Mouse (Mus musculus) ES-E14 (cell line): ENCODE results near the gene Art4. TPM values are rescaled to one million over a fixed set of nuclear protein-coding genes. Genes with fewer than 3 reads are reported as not detected.

Experiments used
- DNase-seq: peaks from one replicate; pipeline ENCODE4 v3.0.0-alpha.2; 2013; ENCODE audit warnings: low read depth, low spot score
- H3K27ac ChIP-seq: 2 replicates; pipeline ENCODE4 v1.5.1; 2012; ENCODE audit warnings: low read depth, mild to moderate bottlenecking, low read length, moderate library complexity, mixed read lengths; ENCODE audit not compliant: poor library complexity, insufficient read depth, severe bottlenecking
- H3K36me3 ChIP-seq: 2 replicates; pipeline ENCODE4 v1.6.1; 2012; ENCODE audit warnings: mild to moderate bottlenecking, low read length, moderate library complexity, mixed read lengths; ENCODE audit not compliant: control insufficient read depth, poor library complexity, insufficient read depth, severe bottlenecking
- H3K4me1 ChIP-seq, 2 experiments: fragments of 150-350 bp in 1 of 2; sonication (generic) in 1 of 2; 2 replicates each; pipeline ENCODE4 v1.6.1; 2012; ENCODE audit warnings: low read length in 2 of 2, mild to moderate bottlenecking in 1 of 2, mixed read lengths in 1 of 2; ENCODE audit not compliant: control insufficient read depth in 2 of 2, insufficient read depth in 2 of 2, poor library complexity in 1 of 2
- H3K4me3 ChIP-seq, 2 experiments: fragments of 150-350 bp in 1 of 2; sonication (generic) in 1 of 2; 2 replicates each; pipeline ENCODE4 v1.5.1; 2012; ENCODE audit warnings: low read length in 2 of 2, low read depth in 1 of 2, mild to moderate bottlenecking in 1 of 2, mixed read lengths in 1 of 2; ENCODE audit not compliant: insufficient read depth in 1 of 2, poor library complexity in 1 of 2, severe bottlenecking in 1 of 2
- H3K9ac ChIP-seq: 2 replicates; pipeline ENCODE4 v1.6.1; 2012; ENCODE audit warnings: low read depth, mild to moderate bottlenecking, low read length, mixed read lengths; ENCODE audit not compliant: poor library complexity, insufficient read depth, severe bottlenecking
- H3K9me3 ChIP-seq: fragments of 150-350 bp; sonication (generic); 2 replicates; pipeline ENCODE4 v1.6.1; 2012; ENCODE audit warnings: low read depth, mild to moderate bottlenecking, low read length; ENCODE audit not compliant: control insufficient read depth, insufficient read depth
- CHD2 ChIP-seq: IDR thresholded peaks from 2 replicates; pipeline ENCODE4 v1.6.1; 2014; ENCODE audit warnings: mild to moderate bottlenecking, low read depth, low read length, inconsistent platforms
- HCFC1 ChIP-seq: IDR thresholded peaks from 2 replicates; pipeline ENCODE4 v1.6.1; 2012; ENCODE audit warnings: low read length, inconsistent platforms, borderline replicate concordance; ENCODE audit not compliant: insufficient read depth
- MAFK ChIP-seq: IDR thresholded peaks from 2 replicates; pipeline ENCODE4 v1.6.1; 2014; ENCODE audit warnings: mild to moderate bottlenecking, low read depth, low read length, inconsistent platforms; ENCODE audit not compliant: insufficient read depth
- ZC3H11A ChIP-seq: IDR thresholded peaks from 2 replicates; pipeline ENCODE4 v1.6.1; 2012; ENCODE audit warnings: low read depth, mild to moderate bottlenecking, inconsistent platforms, low read length, borderline replicate concordance
- ZNF384 ChIP-seq: IDR thresholded peaks from 2 replicates; pipeline ENCODE4 v1.6.1; 2012; ENCODE audit warnings: low read depth, low read length, inconsistent platforms
- in situ Hi-C, 2 experiments: fragments of 600-800 bp; cut with MboI; formaldehyde crosslinking; loops; one replicate each; pipeline ENCODE4 v1.15.1; 2025; ENCODE audit warnings: low sequenced_read_pairs in 2 of 2, inconsistent platforms in 1 of 2; ENCODE audit not compliant: unreplicated experiment in 2 of 2
- total RNA-seq: library from RNA; depleted of rRNA; stranded (reverse); fragments of 300-350 nt; gene quantifications from 2 replicates; pipeline ENCODE4 v1.2.3, GENCODE M21; 2012

Art4 gene
- total RNA-seq, 1 experiment, result not detected

GRCm38 (mm10) chr6:136845706-136846480 lies 11.6 kb downstream of the Art4 start:
- DNase-seq, result no peak
- TF ChIP-seq MAFK (no peak), CHD2 (no peak), HCFC1 (no peak), ZC3H11A (no peak), ZNF384 (no peak)
- in situ Hi-C loops, result no loop called here
- H3K4me3 ChIP-seq, result no peak overlapping the region
- H3K4me1 ChIP-seq, result peaks cover 0 to 3% of the 10 kb centered on the region in 2 experiments; a peak in 1 of 4 replicates
- no peaks in the 10 kb centered on the region for H3K9me3 ChIP-seq
- no peak overlapping the region for H3K9ac ChIP-seq
- H3K36me3 ChIP-seq, result no peaks in the 10 kb centered on the region
- no peak overlapping the region for H3K27ac ChIP-seq

DNA sequence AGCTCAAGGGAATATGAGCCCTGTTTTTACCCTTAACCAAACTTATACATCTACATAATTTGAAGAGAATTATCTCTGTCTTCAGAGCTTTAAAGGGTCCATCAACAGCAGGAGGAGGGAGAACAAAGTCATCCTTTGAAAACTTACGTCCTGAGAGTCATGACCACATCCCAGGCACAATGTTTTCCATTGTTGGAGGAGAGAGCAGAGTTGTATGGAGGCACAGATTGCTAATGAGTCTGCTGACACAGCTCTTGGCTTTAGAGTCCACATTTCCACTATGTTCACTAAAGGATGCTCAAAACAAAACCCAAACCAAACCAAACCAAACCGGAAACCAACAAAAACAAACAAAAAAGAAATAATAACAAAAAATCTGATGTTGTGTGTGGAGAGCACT lies 12.6 kb downstream of the Art4 start:
- TF ChIP-seq CHD2 (no peak), MAFK (no peak), HCFC1 (no peak), ZC3H11A (no peak), ZNF384 (no peak)
- H3K4me1 ChIP-seq, result peaks cover 0 to 3% of the 10 kb centered on the region in 2 experiments; a peak in 1 of 4 replicates
- H3K9ac ChIP-seq, result no peak overlapping the region
- H3K36me3 ChIP-seq, result no peaks in the 10 kb centered on the region
- H3K4me3 ChIP-seq, result no peak overlapping the region
- DNase-seq, result no peak
- no peaks in the 10 kb centered on the region for H3K9me3 ChIP-seq
- no peak overlapping the region for H3K27ac ChIP-seq
- in situ Hi-C loops, result no loop called here

GRCm38 (mm10) chr6:136837323-136837722 lies 20.2 kb downstream of the Art4 start:
- H3K9me3 ChIP-seq, result no peaks in the 10 kb centered on the region
- H3K4me1 ChIP-seq, result no peaks in the 10 kb centered on the region
- in situ Hi-C loops, result no loop called here
- H3K4me3 ChIP-seq, result no peak overlapping the region
- H3K9ac ChIP-seq, result no peak overlapping the region
- no peak for TF ChIP-seq ZNF384
- no peak for TF ChIP-seq MAFK
- H3K27ac ChIP-seq, result no peak overlapping the region
- no peaks in the 10 kb centered on the region for H3K36me3 ChIP-seq
- DNase-seq, result no peak

GRCm38 (mm10) chr6:136835352-136835751 lies 22.2 kb downstream of the Art4 start, which contains the start of gene Smco3:
TSS of gene Smco3 (minus strand) at chr6:136835452.
- no peak within 1 kb of the TSS for H3K4me3 ChIP-seq
- no peaks in the 10 kb centered on the region for H3K9me3 ChIP-seq
- in situ Hi-C loops, result no loop called here
- no peak within 1 kb of the TSS for H3K27ac ChIP-seq
- DNase-seq, result no peak
- no peaks in the 10 kb centered on the region for H3K36me3 ChIP-seq
- TF ChIP-seq ZNF384 (no peak), MAFK (no peak), ZC3H11A (no peak), CHD2 (no peak), HCFC1 (no peak)
- H3K4me1 ChIP-seq, result no peaks in the 10 kb centered on the region
- no peak within 1 kb of the TSS for H3K9ac ChIP-seq

DNA sequence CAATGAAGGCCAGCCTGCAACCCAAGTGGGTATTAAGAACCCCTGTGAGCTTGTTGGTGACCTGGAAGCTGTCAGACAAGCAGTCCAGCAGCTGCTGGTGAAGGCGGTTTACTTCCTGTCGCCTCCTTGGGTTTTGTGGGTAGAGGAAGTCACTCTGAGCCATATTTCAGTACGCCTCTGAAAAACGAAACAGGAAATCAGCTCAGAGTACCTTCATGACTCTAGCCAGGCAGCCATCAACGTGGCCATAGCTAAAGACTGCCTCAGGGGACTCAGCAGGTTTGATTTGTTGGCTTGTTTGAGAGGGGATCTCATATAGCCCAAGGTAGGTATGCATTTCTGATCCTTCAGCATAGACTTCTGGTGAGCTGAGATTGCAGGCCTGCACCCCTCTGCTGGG lies 25.8 kb downstream of the Art4 start:
- Histone ChIP-seq H3K4me1 (no peaks in the 10 kb centered on the region; a peak in 1 of 4 replicates), H3K4me3 (no peak overlapping the region), H3K27ac (no peak overlapping the region), H3K9me3 (no peaks in the 10 kb centered on the region), H3K36me3 (no peaks in the 10 kb centered on the region), H3K9ac (no peak overlapping the region)
- no peak for DNase-seq
- TF ChIP-seq MAFK, result no peak
- TF ChIP-seq CHD2, result no peak
- TF ChIP-seq ZNF384, result no peak
- TF ChIP-seq HCFC1, result no peak
- in situ Hi-C loops, result no loop called here
